Mouse (Mus musculus) hindbrain, embryonic 16.5 days (tissue): Measurements from ENCODE around the gene Rnf38. TPM values are rescaled to one million over a fixed set of nuclear protein-coding genes. Genes with fewer than 3 reads are reported as not detected.

Experiments used
- ATAC-seq: fragments of 200-750 bp; cut with Nextera tagmentation; 2 replicates; pipeline ENCODE4 v1.8.0; 2017; ENCODE audit warnings: moderate TSS enrichment, moderate library complexity
- H3K27ac ChIP-seq: fragments of 300-500 bp; sonication (generic); 2 replicates; pipeline ENCODE4 v1.5.1; 2014; ENCODE audit warnings: low read depth, mild to moderate bottlenecking, control low read depth, low read length, moderate library complexity
- H3K27me3 ChIP-seq: fragments of 300-500 bp; sonication (generic); replicated peaks from 2 replicates; pipeline ENCODE4 v1.6.1; 2014; ENCODE audit warnings: low read length; ENCODE audit not compliant: control insufficient read depth, insufficient read depth
- H3K36me3 ChIP-seq: fragments of 300-500 bp; sonication (generic); 2 replicates; pipeline ENCODE4 v1.6.1; 2014; ENCODE audit warnings: mild to moderate bottlenecking, low read length, moderate library complexity, mixed read lengths; ENCODE audit not compliant: control insufficient read depth, insufficient read depth
- H3K4me1 ChIP-seq: fragments of 300-500 bp; sonication (generic); 2 replicates; pipeline ENCODE4 v1.6.1; 2014; ENCODE audit warnings: low read depth, low read length; ENCODE audit not compliant: control insufficient read depth, insufficient read depth
- H3K4me2 ChIP-seq: fragments of 300-500 bp; sonication (generic); 2 replicates; pipeline ENCODE4 v1.6.1; 2014; ENCODE audit warnings: mild to moderate bottlenecking, low read length, control low read depth, moderate library complexity
- H3K4me3 ChIP-seq: fragments of 300-500 bp; sonication (generic); 2 replicates; pipeline ENCODE4 v1.5.1; 2014; ENCODE audit warnings: mild to moderate bottlenecking, low read length, control low read depth, moderate library complexity
- H3K9ac ChIP-seq: fragments of 300-500 bp; sonication (generic); 2 replicates; pipeline ENCODE4 v1.6.1; 2014; ENCODE audit warnings: low read depth, mild to moderate bottlenecking, control low read depth, low read length, moderate library complexity
- H3K9me3 ChIP-seq: fragments of 300-500 bp; sonication (generic); 2 replicates; pipeline ENCODE4 v1.6.1; 2014; ENCODE audit warnings: mild to moderate bottlenecking, low read length, moderate library complexity; ENCODE audit not compliant: control insufficient read depth
- WGBS: fragments of 180-500 bp; shearing (Covaris S2); extraction: QIAGEN DNeasy Blood & Tissue Kit; methylation state at CpG from one replicate; pipeline ENCODE4 v1.1.7; 2014; 5-methylcytosine and 5-hydroxymethylcytosine counted together
- polyA plus RNA-seq: library from polyadenylated mRNA; unstranded; fragments of >200 nt; fragmentation: Nextera tagmentation; extraction: Ambion mirVana; gene quantifications from 2 replicates; pipeline ENCODE4 v1.2.1, GENCODE M21; 2015

The Rnf38 gene
- polyA plus RNA-seq, 1 experiment from 2014 or later, result 20.9 TPM

DNA sequence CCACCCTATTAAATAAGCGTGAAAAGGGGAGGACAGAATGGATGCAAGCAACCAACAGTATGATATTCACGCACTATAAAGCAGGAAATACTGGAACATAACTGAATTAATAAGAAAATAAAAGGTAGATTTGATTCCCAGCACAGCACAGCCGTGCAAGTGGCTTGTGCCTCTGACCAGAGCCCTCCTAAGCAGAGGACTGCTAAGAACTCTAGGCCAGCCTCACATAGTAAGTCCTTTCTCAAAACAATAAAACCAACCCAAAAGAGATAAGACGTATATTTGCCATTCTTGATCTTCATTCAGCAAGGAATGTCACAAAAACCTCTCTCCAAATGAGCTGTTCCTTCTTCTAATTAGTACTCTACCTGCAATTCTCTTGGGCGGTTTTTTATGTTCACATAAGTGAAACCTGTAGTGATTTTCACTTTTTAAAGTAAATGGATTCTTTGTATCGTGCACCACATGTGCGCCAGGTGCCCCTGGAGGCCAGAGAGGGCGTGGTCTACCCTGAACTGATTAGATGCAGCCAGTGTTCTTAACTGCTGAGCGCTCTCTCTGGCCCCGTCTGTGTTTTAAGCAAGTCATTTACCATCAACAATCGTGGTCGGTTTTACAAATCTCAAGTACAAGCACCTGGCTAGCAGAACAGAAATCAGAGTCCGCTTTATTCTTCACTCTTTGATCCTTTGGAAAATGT lies 72.4 kb downstream of the Rnf38 start:
- H3K9ac ChIP-seq, result no peak overlapping the region
- no peak overlapping the region for H3K27ac ChIP-seq
- H3K4me2 ChIP-seq, result no peak overlapping the region
- 58% methylated on average over 13 of the region's 13 CpGs for WGBS
- no peak for ATAC-seq
- H3K4me3 ChIP-seq, result no peak overlapping the region
- H3K9me3 ChIP-seq, result no peaks in the 10 kb centered on the region
- H3K27me3 ChIP-seq, result no peaks in the 10 kb centered on the region
- H3K4me1 ChIP-seq, result peaks cover 38% of the 10 kb centered on the region
- H3K36me3 ChIP-seq, result no peaks in the 10 kb centered on the region

DNA sequence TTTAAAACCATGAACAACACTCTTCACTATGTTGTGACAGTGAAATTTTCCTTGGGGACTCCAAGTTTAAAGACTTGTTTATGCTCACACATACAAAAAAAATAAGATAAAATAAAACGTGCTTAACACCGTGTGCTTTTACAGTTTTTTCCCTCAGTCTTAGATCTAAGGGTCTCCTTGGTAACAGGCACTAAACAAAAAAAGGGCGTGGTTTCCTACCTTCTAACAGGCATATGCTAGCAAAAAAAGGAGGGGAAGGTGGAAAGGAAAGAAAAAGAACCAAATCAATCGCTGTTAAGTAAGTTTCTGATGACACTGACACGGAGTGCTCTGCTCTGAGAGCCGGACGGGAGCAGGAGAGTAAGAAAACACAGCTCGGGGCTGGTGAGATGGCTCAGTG lies 73.8 kb downstream of the Rnf38 start:
- no peak overlapping the region for H3K27ac ChIP-seq
- no peak overlapping the region for H3K4me3 ChIP-seq
- ATAC-seq, result no peak
- H3K4me1 ChIP-seq, result peaks cover 26% of the 10 kb centered on the region
- H3K9me3 ChIP-seq, result no peaks in the 10 kb centered on the region
- no peaks in the 10 kb centered on the region for H3K27me3 ChIP-seq
- no peak overlapping the region for H3K9ac ChIP-seq
- H3K4me2 ChIP-seq, result no peak overlapping the region
- 89% methylated on average over 8 of the region's 8 CpGs for WGBS
- H3K36me3 ChIP-seq, result no peaks in the 10 kb centered on the region

DNA sequence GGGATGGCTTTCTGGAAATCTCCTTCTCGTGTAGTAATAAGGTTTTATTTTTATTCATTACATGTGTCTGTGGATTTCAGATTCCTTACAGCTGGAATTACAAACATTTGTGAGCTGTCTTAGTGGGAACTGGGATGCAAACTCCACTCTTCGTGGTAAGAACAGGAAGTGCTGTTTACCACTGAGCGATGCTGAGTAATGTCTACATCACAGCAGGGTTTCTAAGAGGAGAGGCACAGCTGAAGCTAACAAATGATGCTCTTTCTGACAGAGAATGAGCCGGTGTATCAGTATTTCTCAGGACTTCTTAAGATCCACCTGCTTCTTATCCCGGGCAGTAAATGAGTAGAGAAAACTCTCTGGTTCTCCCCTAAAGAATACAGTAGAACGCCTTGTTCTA lies 77.1 kb downstream of the Rnf38 start:
- no peak for ATAC-seq

DNA sequence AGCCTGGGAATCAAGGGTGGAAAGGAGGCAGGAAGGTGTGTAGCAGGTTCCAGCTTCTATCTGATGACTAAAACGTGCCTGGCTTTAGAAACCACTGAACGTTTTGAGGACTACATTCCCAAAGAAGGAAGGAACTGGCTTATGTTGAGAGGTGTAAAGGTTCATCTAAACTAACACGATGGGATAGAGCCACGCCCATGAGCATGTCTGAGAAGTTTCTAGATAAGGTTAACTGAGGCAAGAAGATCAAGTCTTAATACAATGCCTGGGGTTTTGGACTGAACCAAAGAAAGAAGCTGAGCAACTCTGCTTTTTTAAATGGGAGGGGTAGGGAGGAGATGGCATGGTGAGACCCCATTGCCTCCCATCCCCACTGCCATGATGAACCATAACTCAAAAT lies 78.7 kb downstream of the Rnf38 start:
- H3K36me3 ChIP-seq, result no peaks in the 10 kb centered on the region; the same call in 1 of the 2 replicates
- no peak overlapping the region for H3K4me2 ChIP-seq
- H3K4me3 ChIP-seq, result no peak overlapping the region
- H3K9me3 ChIP-seq, result no peaks in the 10 kb centered on the region
- no peaks in the 10 kb centered on the region for H3K4me1 ChIP-seq
- H3K27me3 ChIP-seq, result no peaks in the 10 kb centered on the region
- WGBS, result 88% methylated on average over 4 of the region's 4 CpGs
- no peak overlapping the region for H3K27ac ChIP-seq
- no peak overlapping the region for H3K9ac ChIP-seq
- no peak for ATAC-seq

More for the DNA sequence above, 77.1 kb downstream of the Rnf38 start:
- Histone ChIP-seq H3K9me3 (no peaks in the 10 kb centered on the region), H3K27me3 (no peaks in the 10 kb centered on the region), H3K4me2 (no peak overlapping the region), H3K4me3 (no peak overlapping the region), H3K36me3 (no peaks in the 10 kb centered on the region), H3K27ac (no peak overlapping the region), H3K4me1 (peaks cover 3% of the 10 kb centered on the region), H3K9ac (no peak overlapping the region)
- 59% methylated on average over 6 of the region's 6 CpGs for WGBS

DNA sequence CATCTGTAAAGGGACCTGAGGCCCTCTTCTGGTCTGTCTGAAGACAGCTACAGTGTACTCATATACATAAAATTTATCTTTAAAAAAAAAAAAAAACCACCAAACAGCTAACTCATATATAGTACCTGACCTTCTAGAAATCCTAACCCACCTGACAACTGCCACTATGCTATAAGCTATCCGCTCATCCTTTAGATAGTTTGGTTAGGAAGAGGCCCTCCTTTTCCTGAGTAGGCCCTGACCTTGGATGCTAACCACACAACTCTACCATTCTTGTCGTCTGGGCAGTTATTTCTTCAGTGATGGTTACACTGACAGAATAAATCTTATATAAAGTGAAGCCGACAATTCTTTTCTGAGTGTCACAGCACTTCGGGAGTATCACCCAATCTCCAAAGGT lies 80.7 kb downstream of the Rnf38 start:
- 87% methylated on average over 4 of the region's 4 CpGs for WGBS
- Histone ChIP-seq H3K9me3 (no peaks in the 10 kb centered on the region), H3K4me3 (no peak overlapping the region), H3K9ac (no peak overlapping the region), H3K27ac (no peak overlapping the region), H3K4me2 (no peak overlapping the region), H3K27me3 (no peaks in the 10 kb centered on the region), H3K36me3 (peaks cover 1% of the 10 kb centered on the region), H3K4me1 (no peaks in the 10 kb centered on the region)
- no peak for ATAC-seq

DNA sequence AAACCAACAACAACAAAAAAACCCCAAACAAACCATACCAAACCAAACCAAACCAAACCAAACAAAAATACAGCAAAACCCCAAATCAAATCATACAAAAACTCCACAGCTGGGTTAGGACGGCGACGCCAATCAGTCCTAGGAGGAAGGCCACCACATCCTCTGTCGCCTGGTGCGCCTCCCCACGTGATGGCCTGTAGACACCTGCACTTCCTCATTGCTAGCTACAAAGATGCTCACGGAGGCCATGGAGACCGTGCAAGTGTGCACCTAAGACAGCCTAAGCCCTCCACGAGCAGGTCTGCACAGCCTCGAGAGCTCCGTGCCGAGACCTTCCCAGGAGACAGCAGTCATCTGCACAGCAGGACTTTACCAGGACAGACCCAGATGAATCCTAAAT lies 106.8 kb downstream of the Rnf38 start:
- H3K9ac ChIP-seq, result no peak overlapping the region
- no peaks in the 10 kb centered on the region for H3K9me3 ChIP-seq
- ATAC-seq, result no peak
- no peak overlapping the region for H3K27ac ChIP-seq
- no peak overlapping the region for H3K4me3 ChIP-seq
- H3K36me3 ChIP-seq, result peaks cover 26% of the 10 kb centered on the region
- no peaks in the 10 kb centered on the region for H3K4me1 ChIP-seq
- H3K27me3 ChIP-seq, result no peaks in the 10 kb centered on the region
- no peak overlapping the region for H3K4me2 ChIP-seq
- WGBS, result 94% methylated on average over 12 of the region's 12 CpGs

DNA sequence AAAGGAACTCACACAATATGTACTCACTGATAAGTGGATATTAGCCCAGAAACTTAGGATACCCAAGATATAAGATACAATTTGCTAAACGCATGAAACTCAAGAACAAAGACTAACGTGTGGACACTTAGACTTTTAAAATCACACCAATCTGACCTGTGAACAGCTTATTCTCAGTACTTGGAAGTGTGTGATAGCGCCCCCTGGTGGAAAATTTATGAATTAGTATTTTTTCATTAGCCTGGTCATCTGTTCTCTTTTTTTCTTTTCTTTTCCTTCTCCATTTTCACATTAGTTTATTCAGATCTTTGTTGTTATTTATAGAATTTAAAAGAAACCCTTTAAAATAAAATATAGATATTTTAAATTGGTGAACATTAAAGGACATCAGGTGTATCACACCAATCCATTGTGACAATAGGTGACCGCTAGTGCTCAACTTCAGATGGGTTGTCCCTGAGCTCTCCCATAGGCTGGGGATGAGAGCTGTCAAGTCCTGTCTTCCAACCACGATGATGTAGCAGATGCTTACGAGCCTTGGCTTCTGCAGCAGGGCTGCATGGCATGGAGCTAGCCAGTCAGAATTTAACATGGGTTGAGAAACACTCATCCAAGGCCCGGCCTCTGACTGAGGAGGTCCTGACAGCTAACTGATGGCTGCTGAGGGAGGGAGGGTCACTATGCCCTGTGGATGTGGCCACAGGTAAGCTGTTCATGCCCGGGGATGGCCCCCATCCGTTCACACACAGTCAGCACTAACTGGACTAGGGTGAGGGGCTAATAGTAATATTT lies 114.0 kb downstream of the Rnf38 start:
- Histone ChIP-seq H3K9ac (no peak overlapping the region), H3K36me3 (no peaks in the 10 kb centered on the region), H3K27me3 (no peaks in the 10 kb centered on the region), H3K27ac (no peak overlapping the region), H3K9me3 (no peaks in the 10 kb centered on the region), H3K4me2 (no peak overlapping the region), H3K4me1 (no peaks in the 10 kb centered on the region), H3K4me3 (no peak overlapping the region)
- no peak for ATAC-seq
- 51% methylated on average over 9 of the region's 9 CpGs for WGBS

DNA sequence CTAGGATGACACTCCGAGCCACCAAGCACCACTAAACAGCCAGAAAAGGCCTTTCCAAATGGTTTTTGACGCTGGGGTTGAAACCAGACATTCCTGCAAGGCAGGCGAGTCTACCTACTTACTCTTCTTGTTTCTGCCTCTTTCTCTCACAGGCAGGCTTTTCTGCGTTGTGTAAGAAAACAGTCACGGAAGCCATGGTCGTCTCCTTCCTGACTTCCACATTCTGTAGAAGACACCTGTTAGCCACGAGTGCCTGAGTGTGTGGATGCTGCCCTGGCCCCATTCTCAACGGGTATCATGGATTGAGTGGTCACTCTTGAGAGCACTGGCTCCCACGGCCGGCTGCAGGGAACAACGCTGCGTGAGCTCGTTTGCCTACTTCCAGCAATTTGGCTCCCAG lies 118.5 kb downstream of the Rnf38 start:
- Histone ChIP-seq H3K36me3 (no peaks in the 10 kb centered on the region), H3K9me3 (no peaks in the 10 kb centered on the region), H3K27ac (no peak overlapping the region), H3K27me3 (no peaks in the 10 kb centered on the region), H3K4me3 (no peak overlapping the region), H3K4me1 (peaks cover 5% of the 10 kb centered on the region), H3K9ac (no peak overlapping the region), H3K4me2 (no peak overlapping the region)
- ATAC-seq, result no peak
- 90% methylated on average over 13 of the region's 13 CpGs for WGBS

DNA sequence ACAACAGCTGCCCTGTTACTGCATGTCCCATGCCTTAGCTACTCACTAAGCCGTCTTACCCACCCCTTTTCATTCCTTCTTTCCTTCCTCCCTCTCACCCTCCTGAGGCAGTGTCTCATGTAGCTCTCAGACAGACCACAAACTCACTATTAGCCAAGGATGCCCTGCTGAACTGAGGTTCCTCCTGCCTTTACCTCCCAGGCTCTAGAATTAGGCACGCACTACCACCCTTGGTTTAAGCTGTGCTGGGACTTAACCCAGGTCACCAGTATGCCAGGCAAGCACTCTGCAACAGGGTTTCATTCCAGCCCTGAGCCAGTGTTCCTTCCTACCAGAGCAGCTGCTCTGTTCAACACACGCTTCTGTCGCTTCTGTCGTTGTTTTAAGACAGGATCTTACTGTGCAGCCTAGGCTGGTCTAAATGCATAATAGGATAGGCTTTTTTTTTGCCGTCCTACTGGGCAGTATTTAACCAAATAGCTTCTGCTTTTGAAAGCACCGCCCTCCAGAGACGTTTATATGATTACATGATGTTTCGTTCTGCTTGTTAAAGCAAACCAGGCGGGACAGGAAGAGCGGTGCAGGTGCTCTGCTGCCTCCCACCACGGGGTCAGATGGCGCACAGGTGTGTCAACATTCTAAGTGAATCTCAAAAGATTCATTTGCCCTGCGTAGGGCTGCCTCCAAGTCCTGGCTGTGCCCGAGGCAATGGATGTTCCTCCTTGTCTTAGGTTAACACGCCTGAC lies 120.0 kb downstream of the Rnf38 start:
- Histone ChIP-seq H3K27me3 (no peaks in the 10 kb centered on the region), H3K9me3 (no peaks in the 10 kb centered on the region), H3K4me2 (peak overlapping the region; percentile 28; the same call in 1 of the 2 replicates), H3K36me3 (no peaks in the 10 kb centered on the region), H3K4me3 (no peak overlapping the region), H3K4me1 (peaks cover 5% of the 10 kb centered on the region), H3K9ac (no peak overlapping the region), H3K27ac (no peak overlapping the region)
- ATAC-seq, result no peak
- 33% methylated on average over 16 of the region's 16 CpGs for WGBS
